Mouse (Mus musculus): Measurements from ENCODE around the gene Inpp5b.
"Not testable (repeated sequence)": the region's sequence is repeated elsewhere in the genome, so short reads cannot be mapped to it uniquely, and the experiment has no call there.

The Inpp5b gene

DNA sequence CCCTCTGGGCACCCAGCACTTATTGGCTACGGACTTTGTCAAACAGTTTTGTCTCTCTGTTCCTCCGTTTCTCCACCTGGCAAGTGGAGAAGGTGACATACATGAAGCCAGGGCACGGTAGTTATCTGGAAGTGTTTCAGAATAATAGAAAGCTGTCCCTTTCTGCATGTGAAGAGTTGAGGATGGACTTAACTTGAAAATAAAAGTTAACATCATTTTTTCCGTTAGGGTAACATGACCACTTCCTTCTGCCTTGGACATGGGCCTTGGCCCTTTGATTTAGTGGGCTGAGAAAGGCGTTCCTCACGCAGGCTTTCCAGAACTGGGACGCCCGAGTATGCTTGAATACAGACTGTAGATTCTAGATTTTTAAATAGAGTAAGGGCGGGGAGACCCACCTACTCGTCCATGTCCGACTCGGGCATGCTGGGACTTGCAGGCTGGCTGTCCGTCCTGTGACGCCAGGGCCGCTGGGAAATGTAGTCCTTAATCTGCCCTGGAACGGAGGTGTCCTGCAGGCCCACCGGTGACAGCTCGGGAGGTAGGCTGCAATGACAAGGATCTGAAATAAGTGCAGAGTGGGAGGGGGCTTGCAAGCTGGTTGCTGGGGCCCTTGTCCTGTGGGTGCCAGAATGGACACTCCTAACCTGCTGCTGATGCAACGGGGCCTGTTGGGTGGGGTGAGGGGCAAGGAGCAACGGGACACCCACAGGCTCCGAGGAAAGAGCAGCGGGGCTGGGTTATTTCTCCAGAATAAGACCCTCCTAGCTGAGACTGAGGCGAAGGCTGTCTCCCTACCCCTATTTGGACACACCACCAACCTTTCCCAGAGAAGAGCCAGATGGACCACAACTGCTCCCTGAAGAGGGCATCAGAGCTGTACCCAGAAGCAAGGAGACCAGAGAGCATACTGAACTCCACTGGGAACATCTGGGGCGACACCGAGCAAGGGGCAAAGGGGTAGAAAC lies at the start of gene Inpp5b:
TSS of gene Inpp5b (plus strand) at position 475 of the 968 bp plus-strand sequence.
- DNase-seq: peak; percentile 74

DNA sequence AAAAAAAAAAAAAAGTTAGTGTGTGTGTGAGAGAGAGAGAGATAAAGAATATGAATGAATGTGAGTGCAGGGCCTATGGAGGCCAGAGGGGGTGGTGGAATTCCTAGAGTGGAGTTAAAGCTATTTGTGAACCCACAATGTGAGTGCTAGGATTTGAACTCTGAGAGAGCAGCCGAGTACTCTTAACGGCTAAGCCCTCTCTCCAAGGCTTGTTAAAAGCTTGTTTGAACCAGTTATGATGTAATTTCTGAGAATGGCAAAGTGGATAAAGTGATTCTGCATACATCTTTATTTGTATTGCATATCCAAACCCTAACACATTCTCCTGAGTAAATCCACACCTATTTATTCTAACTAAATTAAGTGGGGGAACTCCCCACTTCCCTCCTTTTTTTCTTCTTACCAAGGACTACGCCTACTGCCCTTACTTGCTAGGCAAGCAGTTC lies 49.2 kb upstream of the Inpp5b start:
- no peak for DNase-seq

- peak; percentile 79 for DNase-seq
Observed at GRCm38 (mm10) chr4:124693135-124693894, 48.3 kb upstream of the Inpp5b start, which contains the start of gene Utp11. Gene Utp11 (minus strand): TSS chr4:124693600.

DNA sequence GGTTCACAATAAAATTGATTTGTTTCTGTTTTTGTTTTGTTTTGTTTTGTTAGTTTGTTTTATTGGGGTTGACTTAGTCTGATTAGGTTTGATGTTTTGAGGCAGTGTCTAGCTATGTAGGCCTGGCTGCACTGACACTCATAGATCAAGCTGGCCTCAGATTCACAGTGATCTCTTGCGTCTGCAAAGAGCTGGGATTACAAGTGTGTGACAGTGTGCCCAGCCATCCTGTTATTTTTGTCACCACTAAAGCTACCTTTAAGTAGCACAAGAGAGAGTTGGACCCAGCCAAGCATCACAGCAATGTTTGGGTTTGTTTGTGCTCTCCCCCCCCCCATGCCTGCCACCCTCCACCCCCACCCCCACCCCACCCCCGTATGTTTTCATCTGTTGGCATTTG lies 47.1 kb upstream of the Inpp5b start:
- no peak for DNase-seq

- no peak for DNase-seq
Observed at GRCm38 (mm10) chr4:124695786-124696516, 45.7 kb upstream of the Inpp5b start.

DNA sequence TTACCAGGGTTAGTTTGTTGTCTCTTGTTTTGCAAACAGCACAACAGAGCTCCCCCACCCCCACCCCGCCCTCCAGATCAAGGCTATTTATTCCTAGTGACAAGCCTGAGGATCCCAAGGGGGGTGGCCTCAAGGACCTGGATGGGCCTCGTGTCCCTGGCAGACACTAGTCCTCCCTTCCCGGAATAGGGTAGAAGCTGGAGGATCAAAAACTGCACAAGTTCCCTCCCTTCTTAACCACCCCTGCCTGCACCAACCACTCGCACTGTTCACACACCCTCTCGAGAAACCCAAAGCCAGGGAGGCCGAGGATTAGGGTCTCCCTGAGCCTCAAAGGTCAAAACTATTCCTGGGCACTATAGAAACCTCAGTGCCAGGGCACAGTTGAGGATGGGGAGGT lies 41.9 kb upstream of the Inpp5b start:
- DNase-seq: no peak

DNA sequence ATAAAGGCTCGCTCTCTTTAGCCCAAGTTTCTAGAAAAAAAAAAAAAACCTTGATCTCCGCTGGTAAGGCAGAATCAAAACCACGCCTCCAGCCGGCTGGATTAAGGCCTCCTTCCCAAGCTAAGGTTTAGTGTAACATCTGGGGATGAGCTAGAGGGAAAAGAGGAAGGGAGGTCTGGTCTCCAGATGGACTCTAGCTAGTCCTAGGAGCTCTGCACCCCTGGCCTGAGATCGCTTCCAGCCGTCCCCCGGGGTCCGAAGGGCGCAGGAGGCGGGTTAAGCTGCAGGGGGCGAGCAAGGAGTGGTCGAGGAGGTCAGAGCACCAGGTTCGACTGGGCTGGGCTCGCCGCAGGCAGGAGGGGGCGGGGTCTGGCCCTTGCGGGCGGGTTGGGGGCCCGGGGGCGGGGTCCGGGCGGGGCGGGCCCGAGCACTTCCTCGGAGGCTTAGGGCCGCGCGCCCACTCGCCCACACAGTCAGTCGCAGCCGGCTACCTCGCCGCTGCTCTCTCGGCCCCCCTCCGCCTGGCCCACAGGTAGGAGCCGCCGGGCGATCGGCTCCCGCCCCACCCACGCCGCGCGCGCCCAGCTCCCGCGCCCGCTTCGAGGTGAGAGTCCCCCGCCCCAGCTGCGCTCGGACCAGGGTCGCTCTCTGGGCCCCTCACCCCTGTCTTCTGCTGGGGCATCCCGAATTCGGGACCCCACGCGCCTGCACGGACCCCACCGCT lies 41.2 kb upstream of the Inpp5b start, which contains the start of gene Fhl3:
TSS of gene Fhl3 (plus strand) at position 454 of the 724 bp plus-strand sequence.
- no peak for DNase-seq

GRCm38 (mm10) chr4:124701052-124701845 lies 40.4 kb upstream of the Inpp5b start:
- DNase-seq: no peak

DNA sequence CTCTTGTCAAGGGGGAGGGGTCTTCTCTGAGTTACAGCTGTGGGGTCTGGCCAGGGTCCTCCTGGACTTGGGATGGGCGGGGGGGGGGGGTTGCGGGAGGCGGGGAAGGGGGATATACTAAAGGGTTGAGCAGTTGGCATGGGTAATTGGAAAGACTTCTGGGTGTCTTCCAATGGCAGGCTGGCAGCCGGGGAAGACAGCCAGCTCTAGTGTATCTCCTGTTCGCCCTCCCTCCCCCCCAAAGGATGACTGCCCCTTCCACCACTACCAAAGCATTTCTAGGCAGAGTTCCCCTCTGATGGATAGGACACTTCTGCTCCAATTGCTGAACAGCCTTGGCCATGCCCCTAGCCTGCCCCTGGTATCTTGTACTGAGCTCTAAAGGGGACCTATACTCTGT lies 39.7 kb upstream of the Inpp5b start:
- no peak for DNase-seq

GRCm38 (mm10) chr4:124703406-124703805 lies 38.2 kb upstream of the Inpp5b start:
- DNase-seq: no peak

- DNase-seq: no peak
Observed at GRCm38 (mm10) chr4:124703881-124704796, 37.5 kb upstream of the Inpp5b start.

DNA sequence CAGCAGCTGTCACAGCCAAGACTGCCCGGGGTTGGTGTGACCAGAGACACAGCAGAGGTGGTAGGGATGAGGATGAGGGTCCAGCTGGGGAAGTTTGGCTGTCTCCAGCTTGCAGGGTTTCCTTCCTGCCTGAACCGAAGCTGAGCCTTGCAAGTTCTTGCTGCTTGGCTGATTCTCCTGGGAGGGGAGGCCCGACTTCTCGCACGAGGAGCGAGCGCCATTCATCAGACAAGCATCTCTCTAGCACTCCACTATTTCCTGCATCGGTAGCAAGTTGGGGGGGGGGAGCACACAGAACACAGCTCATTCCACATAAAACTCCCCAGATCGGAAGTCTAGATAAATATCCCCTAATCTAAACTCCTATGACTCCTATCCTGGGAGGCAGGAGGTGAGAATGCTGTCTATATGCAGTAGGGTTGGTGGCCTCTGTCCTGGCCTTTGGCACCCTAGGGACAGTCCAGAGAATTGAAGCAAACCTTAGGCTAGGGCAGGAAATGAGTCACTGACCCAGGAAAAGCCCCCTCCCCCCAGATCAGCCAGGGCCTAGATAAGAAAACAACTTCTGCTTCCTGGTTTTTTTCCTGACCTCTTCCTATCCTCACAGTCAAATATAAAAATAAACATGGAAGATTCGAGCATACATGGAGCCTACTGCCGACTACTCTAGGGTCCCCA lies 36.7 kb upstream of the Inpp5b start:
- no peak for DNase-seq

DNA sequence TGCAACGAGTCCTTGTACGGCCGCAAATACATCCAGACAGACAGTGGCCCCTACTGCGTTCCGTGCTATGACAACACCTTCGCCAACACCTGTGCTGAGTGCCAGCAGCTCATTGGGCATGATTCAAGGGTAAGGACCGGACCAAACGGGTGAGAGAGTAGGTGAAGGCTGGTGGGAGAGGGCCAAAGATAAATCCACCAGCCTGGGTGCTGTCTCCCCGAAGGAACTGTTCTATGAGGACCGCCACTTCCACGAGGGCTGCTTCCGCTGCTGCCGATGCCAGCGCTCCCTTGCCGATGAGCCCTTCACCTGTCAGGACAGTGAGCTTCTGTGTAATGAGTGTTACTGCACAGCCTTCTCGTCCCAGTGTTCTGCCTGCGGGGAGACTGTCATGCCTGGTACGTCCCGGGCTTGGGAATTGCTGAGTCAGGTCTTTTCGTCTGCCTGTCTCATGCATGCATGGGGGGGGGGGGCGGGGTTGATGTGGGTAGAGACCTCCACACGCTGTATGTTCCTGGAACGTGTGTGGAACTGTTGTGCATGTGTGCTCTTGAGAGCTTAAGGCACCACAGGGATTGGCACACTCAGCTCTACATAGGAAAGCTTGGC lies 35.9 kb upstream of the Inpp5b start:
- no peak for DNase-seq

- DNase-seq: not testable (repeated sequence)
Observed at GRCm38 (mm10) chr4:124707381-124708199, 34.1 kb upstream of the Inpp5b start.

- not testable (repeated sequence) for DNase-seq
Observed at GRCm38 (mm10) chr4:124708200-124708517, 33.5 kb upstream of the Inpp5b start.

GRCm38 (mm10) chr4:124708518-124709477 lies 32.9 kb upstream of the Inpp5b start:
- no peak for DNase-seq

GRCm38 (mm10) chr4:124709961-124710446 lies 31.6 kb upstream of the Inpp5b start:
- no peak for DNase-seq

All from cerebellum, adult 11 months (tissue).